Mouse (Mus musculus): ENCODE measurements around the gene Asic2. TPM values are rescaled to one million over a fixed set of nuclear protein-coding genes. Genes with fewer than 3 reads are reported as not detected.

The Asic2 gene
- total and polyA plus RNA-seq, 3 experiments = not detected

DNA sequence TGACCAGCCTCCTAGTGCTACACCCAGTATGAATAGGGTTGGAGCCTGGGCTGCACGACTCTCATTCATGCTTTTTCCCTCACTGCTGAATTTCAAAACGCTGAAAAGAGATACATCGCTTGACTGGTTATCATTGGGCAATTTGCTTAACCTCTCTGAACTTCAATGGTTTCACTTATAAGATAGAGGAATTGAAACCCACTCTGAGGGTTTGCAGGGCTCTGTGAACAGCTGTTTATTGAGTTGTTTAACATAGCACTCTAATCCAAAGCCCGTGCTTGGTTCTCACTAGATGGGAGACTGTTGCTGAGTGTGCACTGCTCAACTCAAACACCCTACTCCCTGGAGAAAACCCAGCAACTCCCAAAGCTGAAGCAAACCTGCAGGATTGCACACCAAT, 776.1 kb downstream of the Asic2 start:
- no peak for DNase-seq (ENCODE audit: low read depth, low spot score)
- no peaks in the 10 kb centered on the region; the same call in 1 of the 2 replicates for H3K9me3 ChIP-seq (replicated peaks; ENCODE audit: insufficient read depth, low read length)
- no peak overlapping the region for H3K4me3 ChIP-seq (ENCODE audit: control insufficient read depth in 1 of 2, insufficient read depth in 1 of 2, low read depth in 2 of 2, low read length in 2 of 2)
- no peaks in the 10 kb centered on the region for H3K36me3 ChIP-seq (ENCODE audit: control insufficient read depth in 1 of 2, insufficient read depth in 2 of 2, low read length in 2 of 2)
- H3K9ac ChIP-seq (ENCODE audit: control insufficient read depth, low read depth, low read length, poor library complexity, severe bottlenecking) = no peak overlapping the region
- H3K27ac ChIP-seq (ENCODE audit: control insufficient read depth, low read depth, low read length) = no peak overlapping the region
- H3K4me1 ChIP-seq (ENCODE audit: control insufficient read depth in 1 of 2, insufficient read depth in 2 of 2, low read length in 2 of 2) = no peaks in the 10 kb centered on the region
- TF ChIP-seq GABPA (IDR thresholded peaks at IDR 0.05; ENCODE audit: low read depth, low read length) (no peak), CHD2 (IDR thresholded peaks at IDR 0.05; ENCODE audit: low read length) (no peak), MEF2A (IDR thresholded peaks at IDR 0.05; ENCODE audit: extremely low read depth, insufficient replicate concordance, low read depth, low read length, poor library complexity, severe bottlenecking) (no peak), USF2 (IDR thresholded peaks at IDR 0.05; ENCODE audit: borderline replicate concordance in 1 of 2, insufficient read depth in 1 of 2, low read depth in 1 of 2, low read length in 2 of 2) (no peak), RAD21 (IDR thresholded peaks at IDR 0.05; ENCODE audit: low read depth, low read length) (no peak), ETS1 (IDR thresholded peaks at IDR 0.05; ENCODE audit: low read depth, low read length) (no peak), UBTF (IDR thresholded peaks at IDR 0.05; ENCODE audit: borderline replicate concordance, insufficient read depth, low read depth, low read length) (no peak), SMC3 (IDR thresholded peaks at IDR 0.05; ENCODE audit: low read depth, low read length) (no peak), POLR2AphosphoS5 (IDR thresholded peaks at IDR 0.05; ENCODE audit: borderline replicate concordance, low read depth, low read length) (no peak), MYC (IDR thresholded peaks at IDR 0.05; ENCODE audit: low read depth, low read length) (no peak), ZNF384 (IDR thresholded peaks at IDR 0.05; ENCODE audit: low read depth, low read length) (no peak), KAT2A (conservative IDR thresholded peaks at IDR 0.05; ENCODE audit: low read depth, low read length) (no peak), MAX (IDR thresholded peaks at IDR 0.05; ENCODE audit: low read length) (no peak), MAFK (IDR thresholded peaks at IDR 0.05; ENCODE audit: borderline replicate concordance, low read depth, low read length) (no peak), BHLHE40 (IDR thresholded peaks at IDR 0.05; ENCODE audit: borderline replicate concordance, low read depth, low read length) (no peak)
- no peaks in the 10 kb centered on the region; a peak in 1 of 4 replicates for H3K27me3 ChIP-seq (ENCODE audit: control insufficient read depth in 1 of 2, insufficient read depth in 2 of 2, low read length in 2 of 2)
- no peaks in the 10 kb centered on the region for H3K79me2 ChIP-seq (ENCODE audit: control insufficient read depth, insufficient read depth, low read length, poor library complexity)

DNA sequence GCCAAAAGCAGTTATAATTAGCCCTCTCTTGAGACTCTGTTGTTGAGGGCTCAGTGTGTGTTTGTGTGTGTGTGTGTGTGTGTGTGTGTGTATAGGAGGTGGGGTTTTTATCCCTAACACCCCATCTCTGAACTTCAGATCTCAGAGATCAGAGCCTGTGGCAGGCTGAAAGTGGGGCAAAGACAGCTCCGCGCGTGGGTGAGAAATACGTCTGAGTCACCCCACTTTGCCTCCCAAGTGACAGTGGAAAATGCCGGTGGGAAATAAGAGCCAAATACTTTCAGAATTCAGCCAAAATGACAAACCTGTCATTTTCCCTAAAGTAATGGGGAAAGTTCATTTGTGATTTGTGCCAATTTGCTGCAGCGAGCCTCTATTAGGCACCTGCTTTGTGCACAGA, 779.2 kb downstream of the Asic2 start:
- Histone ChIP-seq H3K27me3 (ENCODE audit: control insufficient read depth in 1 of 2, insufficient read depth in 2 of 2, low read length in 2 of 2) (no peaks in the 10 kb centered on the region; a peak in 1 of 4 replicates), H3K4me3 (ENCODE audit: control insufficient read depth in 1 of 2, insufficient read depth in 1 of 2, low read depth in 2 of 2, low read length in 2 of 2) (no peak overlapping the region), H3K9ac (ENCODE audit: control insufficient read depth, low read depth, low read length, poor library complexity, severe bottlenecking) (no peak overlapping the region), H3K9me3 (replicated peaks; ENCODE audit: insufficient read depth, low read length) (no peaks in the 10 kb centered on the region), H3K4me1 (ENCODE audit: control insufficient read depth in 1 of 2, insufficient read depth in 2 of 2, low read length in 2 of 2) (no peaks in the 10 kb centered on the region), H3K27ac (ENCODE audit: control insufficient read depth, low read depth, low read length) (no peak overlapping the region), H3K36me3 (ENCODE audit: control insufficient read depth in 1 of 2, insufficient read depth in 2 of 2, low read length in 2 of 2) (no peaks in the 10 kb centered on the region), H3K79me2 (ENCODE audit: control insufficient read depth, insufficient read depth, low read length, poor library complexity) (no peaks in the 10 kb centered on the region)
- DNase-seq (ENCODE audit: low read depth, low spot score) = no peak
- TF ChIP-seq MYB (IDR thresholded peaks at IDR 0.05; ENCODE audit: low read depth, low read length) (no peak), MAX (IDR thresholded peaks at IDR 0.05; ENCODE audit: low read length) (no peak), ZMIZ1 (IDR thresholded peaks at IDR 0.05; ENCODE audit: low read depth, low read length) (no peak), POLR2AphosphoS5 (IDR thresholded peaks at IDR 0.05; ENCODE audit: borderline replicate concordance, low read depth, low read length) (no peak), ELF1 (IDR thresholded peaks at IDR 0.05; ENCODE audit: low read depth, low read length) (no peak)
